Mouse (Mus musculus) limb, embryonic 12.5 days (tissue): ENCODE results near the gene Uimc1. TPM values are rescaled to one million over a fixed set of nuclear protein-coding genes. Genes with fewer than 3 reads are reported as not detected.

Experiments used
- ATAC-seq: fragments of 200-750 bp; cut with Nextera tagmentation; 2 replicates; pipeline ENCODE4 v1.8.0; 2017; ENCODE audit warnings: low read depth, moderate TSS enrichment; ENCODE audit not compliant: insufficient number of reproducible peaks, insufficient read depth, low FRiP score, low TSS enrichment
- H3K27ac ChIP-seq: fragments of 300-500 bp; sonication (generic); 2 replicates; pipeline ENCODE4 v1.5.1; 2016; ENCODE audit warnings: mild to moderate bottlenecking, moderate library complexity
- H3K27me3 ChIP-seq: fragments of 300-500 bp; sonication (generic); 2 replicates; pipeline ENCODE4 v1.6.1; 2016; ENCODE audit warnings: mild to moderate bottlenecking, moderate library complexity
- H3K36me3 ChIP-seq: fragments of 300-500 bp; sonication (generic); 2 replicates; pipeline ENCODE4 v1.6.1; 2016; ENCODE audit warnings: mild to moderate bottlenecking, moderate library complexity
- H3K4me1 ChIP-seq: fragments of 300-500 bp; sonication (generic); replicated peaks from 2 replicates; pipeline ENCODE4 v1.6.1; 2016
- H3K4me2 ChIP-seq: fragments of 300-500 bp; sonication (generic); 2 replicates; pipeline ENCODE4 v1.6.1; 2016; ENCODE audit warnings: mild to moderate bottlenecking, moderate library complexity
- H3K4me3 ChIP-seq: fragments of 300-500 bp; sonication (generic); replicated peaks from 2 replicates; pipeline ENCODE4 v1.5.1; 2016; ENCODE audit warnings: mild to moderate bottlenecking
- H3K9ac ChIP-seq: fragments of 300-500 bp; sonication (generic); replicated peaks from 2 replicates; pipeline ENCODE4 v1.6.1; 2016; ENCODE audit warnings: mild to moderate bottlenecking, moderate library complexity
- H3K9me3 ChIP-seq: fragments of 300-500 bp; sonication (generic); 2 replicates; pipeline ENCODE4 v1.6.1; 2016; ENCODE audit warnings: mild to moderate bottlenecking, moderate library complexity
- WGBS: fragments of 180-500 bp; shearing (Covaris S2); methylation state at CpG from one replicate; pipeline ENCODE4 v1.1.7; 2016; 5-methylcytosine and 5-hydroxymethylcytosine counted together
- polyA plus RNA-seq: library from polyadenylated mRNA; unstranded; fragments of >200 nt; fragmentation: Nextera tagmentation; extraction: Ambion mirVana; gene quantifications from 2 replicates; pipeline ENCODE4 v1.2.1, GENCODE M21; 2016

The Uimc1 gene
- polyA plus RNA-seq, 1 experiment from 2014 or later: 30.1 TPM

- Histone ChIP-seq H3K4me2 (no peak overlapping the region), H3K36me3 (no peaks in the 10 kb centered on the region), H3K4me3 (no peak overlapping the region), H3K9me3 (no peaks in the 10 kb centered on the region), H3K9ac (no peak overlapping the region), H3K4me1 (peaks cover 9% of the 10 kb centered on the region; the same call in 1 of the 2 replicates), H3K27me3 (0 out of 2 replicates have a peak, but pooled peaks cover 10% of the 10 kb centered on the region), H3K27ac (no peak overlapping the region)
- 36% methylated on average over 9 of the region's 9 CpGs for WGBS
- no peak for ATAC-seq
Measured at GRCm38 (mm10) chr13:55013702-55014344, 86.3 kb downstream of the Uimc1 start.

- Histone ChIP-seq H3K4me3 (no peak overlapping the region), H3K4me2 (peak overlapping the region; percentile 40), H3K4me1 (peaks cover 9% of the 10 kb centered on the region; the same call in 1 of the 2 replicates), H3K27ac (no peak overlapping the region), H3K36me3 (no peaks in the 10 kb centered on the region), H3K27me3 (0 out of 2 replicates have a peak, but pooled peaks cover 10% of the 10 kb centered on the region), H3K9me3 (no peaks in the 10 kb centered on the region), H3K9ac (no peak overlapping the region)
- no peak; the same call in 1 of the 2 replicates for ATAC-seq
- 5% methylated on average over 14 of the region's 14 CpGs for WGBS
Measured at GRCm38 (mm10) chr13:55011981-55012478, 88.1 kb downstream of the Uimc1 start.

- Histone ChIP-seq H3K4me3 (no peak overlapping the region), H3K27ac (no peak overlapping the region), H3K9ac (no peak overlapping the region), H3K27me3 (peaks cover 14% of the 10 kb centered on the region; the same call in 1 of the 2 replicates), H3K4me1 (peaks cover 9% of the 10 kb centered on the region; the same call in 1 of the 2 replicates), H3K36me3 (no peaks in the 10 kb centered on the region), H3K9me3 (no peaks in the 10 kb centered on the region), H3K4me2 (no peak overlapping the region)
- WGBS: 90% methylated on average over 15 of the region's 15 CpGs
- ATAC-seq: no peak
Measured at GRCm38 (mm10) chr13:55011103-55011502, 89.0 kb downstream of the Uimc1 start.

- peaks cover 15% of the 10 kb centered on the region; the same call in 1 of the 2 replicates for H3K27me3 ChIP-seq
- H3K9ac ChIP-seq: no peak overlapping the region
- H3K4me3 ChIP-seq: no peak overlapping the region
- H3K4me1 ChIP-seq: peaks cover 9% of the 10 kb centered on the region; the same call in 1 of the 2 replicates
- H3K27ac ChIP-seq: no peak overlapping the region
- no peak for ATAC-seq
- H3K36me3 ChIP-seq: no peaks in the 10 kb centered on the region
- no peaks in the 10 kb centered on the region for H3K9me3 ChIP-seq
- WGBS: 71% methylated on average over 6 of the region's 6 CpGs
- H3K4me2 ChIP-seq: no peak overlapping the region
Measured at GRCm38 (mm10) chr13:55008589-55008988, 91.5 kb downstream of the Uimc1 start.

- WGBS: 81% methylated on average over 7 of the region's 7 CpGs
- Histone ChIP-seq H3K27ac (no peak overlapping the region), H3K9ac (no peak overlapping the region), H3K27me3 (peaks cover 8% of the 10 kb centered on the region; the same call in 1 of the 2 replicates), H3K4me3 (no peak overlapping the region), H3K4me1 (no peaks in the 10 kb centered on the region), H3K4me2 (no peak overlapping the region), H3K9me3 (no peaks in the 10 kb centered on the region), H3K36me3 (no peaks in the 10 kb centered on the region)
- no peak for ATAC-seq
Measured at GRCm38 (mm10) chr13:55006415-55006742, 93.7 kb downstream of the Uimc1 start.

GRCm38 (mm10) chr13:55005691-55006414 lies 94.2 kb downstream of the Uimc1 start:
- H3K27ac ChIP-seq: no peak overlapping the region
- H3K9me3 ChIP-seq: no peaks in the 10 kb centered on the region
- H3K36me3 ChIP-seq: no peaks in the 10 kb centered on the region
- ATAC-seq: no peak
- no peak overlapping the region for H3K4me3 ChIP-seq
- peaks cover 5% of the 10 kb centered on the region; the same call in 1 of the 2 replicates for H3K27me3 ChIP-seq
- no peak overlapping the region for H3K9ac ChIP-seq
- no peak overlapping the region for H3K4me2 ChIP-seq
- H3K4me1 ChIP-seq: no peaks in the 10 kb centered on the region
- WGBS: 74% methylated on average over 31 of the region's 31 CpGs

- H3K36me3 ChIP-seq: no peaks in the 10 kb centered on the region
- no peak overlapping the region for H3K27ac ChIP-seq
- no peak overlapping the region for H3K4me3 ChIP-seq
- no peak overlapping the region for H3K9ac ChIP-seq
- WGBS: 66% methylated on average over 11 of the region's 11 CpGs
- no peaks in the 10 kb centered on the region for H3K4me1 ChIP-seq
- no peaks in the 10 kb centered on the region for H3K9me3 ChIP-seq
- no peak for ATAC-seq
- peaks cover 5% of the 10 kb centered on the region; the same call in 1 of the 2 replicates for H3K27me3 ChIP-seq
- H3K4me2 ChIP-seq: no peak overlapping the region
Measured at GRCm38 (mm10) chr13:55004646-55005045, 95.5 kb downstream of the Uimc1 start.

- H3K4me1 ChIP-seq: no peaks in the 10 kb centered on the region
- no peak overlapping the region for H3K27ac ChIP-seq
- H3K9me3 ChIP-seq: no peaks in the 10 kb centered on the region
- H3K9ac ChIP-seq: no peak overlapping the region
- H3K4me3 ChIP-seq: no peak overlapping the region
- ATAC-seq: no peak
- H3K4me2 ChIP-seq: no peak overlapping the region
- H3K36me3 ChIP-seq: no peaks in the 10 kb centered on the region
- WGBS: 81% methylated on average over 10 of the region's 10 CpGs
- H3K27me3 ChIP-seq: peaks cover 5% of the 10 kb centered on the region; the same call in 1 of the 2 replicates
Measured at GRCm38 (mm10) chr13:55002090-55002489, 98.0 kb downstream of the Uimc1 start.

- H3K27me3 ChIP-seq: no peaks in the 10 kb centered on the region
- no peak for ATAC-seq
- H3K4me3 ChIP-seq: no peak overlapping the region
- H3K27ac ChIP-seq: no peak overlapping the region
- H3K9ac ChIP-seq: no peak overlapping the region
- WGBS: 83% methylated on average over 10 of the region's 10 CpGs
- no peaks in the 10 kb centered on the region for H3K4me1 ChIP-seq
- no peaks in the 10 kb centered on the region for H3K36me3 ChIP-seq
- H3K9me3 ChIP-seq: no peaks in the 10 kb centered on the region
- H3K4me2 ChIP-seq: no peak overlapping the region
Measured at GRCm38 (mm10) chr13:55000433-55000832, 99.7 kb downstream of the Uimc1 start.

- Histone ChIP-seq H3K4me1 (no peaks in the 10 kb centered on the region), H3K27me3 (peaks cover 13% of the 10 kb centered on the region), H3K4me3 (no peak overlapping the region), H3K4me2 (no peak overlapping the region), H3K36me3 (no peaks in the 10 kb centered on the region), H3K9ac (no peak overlapping the region), H3K9me3 (no peaks in the 10 kb centered on the region), H3K27ac (no peak overlapping the region)
- no peak for ATAC-seq
- WGBS: 87% methylated on average over 8 of the region's 8 CpGs
Measured at GRCm38 (mm10) chr13:54997568-54997967, 102.5 kb downstream of the Uimc1 start.

- no peaks in the 10 kb centered on the region for H3K4me1 ChIP-seq
- H3K36me3 ChIP-seq: no peaks in the 10 kb centered on the region
- WGBS: 65% methylated on average over 6 of the region's 6 CpGs
- H3K27me3 ChIP-seq: peaks cover 26% of the 10 kb centered on the region
- no peak overlapping the region for H3K9ac ChIP-seq
- H3K4me3 ChIP-seq: no peak overlapping the region
- H3K4me2 ChIP-seq: no peak overlapping the region
- no peaks in the 10 kb centered on the region for H3K9me3 ChIP-seq
- no peak overlapping the region for H3K27ac ChIP-seq
- no peak for ATAC-seq
Measured at GRCm38 (mm10) chr13:54995161-54995560, 104.9 kb downstream of the Uimc1 start.
